Mouse (Mus musculus): ENCODE measurements around the gene Glyat. TPM values are rescaled to one million over a fixed set of nuclear protein-coding genes. Genes with fewer than 3 reads are reported as not detected.

The Glyat gene
- total and polyA plus RNA-seq, 3 experiments: not detected

- TF ChIP-seq MAZ (IDR thresholded peaks at IDR 0.05; ENCODE audit: low read depth, low read length) (no peak), UBTF (IDR thresholded peaks at IDR 0.05; ENCODE audit: low read depth, low read length) (0 out of 2 replicates have a peak, but pooled peaks have one; percentile 42)
Measured at GRCm38 (mm10) chr19:12595530-12596289, 37.4 kb upstream of the Glyat start (continued).

GRCm38 (mm10) chr19:12596290-12597072 lies 36.6 kb upstream of the Glyat start:
- Histone ChIP-seq H3K4me1 (ENCODE audit: control insufficient read depth in 1 of 2, insufficient read depth in 2 of 2) (peaks cover 4 to 11% of the 10 kb centered on the region in 2 experiments), H3K27me3 (replicated peaks) (no peaks in the 10 kb centered on the region), H3K27ac (ENCODE audit: insufficient read depth, low read depth) (no peak overlapping the region), H3K4me3 (replicated peaks in 1 of 3; ENCODE audit: low read depth in 2 of 3, low read length in 2 of 3, poor library complexity in 1 of 3) (peak overlapping the region; percentile 24 to 73 (median 63)), H3K36me3 (replicated peaks in 1 of 2; ENCODE audit: control insufficient read depth in 1 of 2, insufficient read depth in 1 of 2, low read length in 1 of 2) (peaks cover 0 to 8% of the 10 kb centered on the region in 2 experiments), H3K9ac (ENCODE audit: insufficient read depth, low read depth) (peak overlapping the region; percentile 46), H3K79me2 (replicated peaks; ENCODE audit: control insufficient read depth, extremely low read depth, insufficient read depth, poor library complexity, severe bottlenecking) (no peaks in the 10 kb centered on the region), H3K9me3 (replicated peaks; ENCODE audit: low read length) (no peaks in the 10 kb centered on the region), H3K4me2 (ENCODE audit: insufficient read depth, low read depth, poor library complexity, severe bottlenecking) (peak overlapping the region; percentile 47)
- TF ChIP-seq EP300 (IDR thresholded peaks at IDR 0.05; ENCODE audit: low read length): 0 out of 2 replicates have a peak, but pooled peaks have one; percentile 3
- TF ChIP-seq NELFE (IDR thresholded peaks at IDR 0.05; ENCODE audit: low read depth, low read length): no peak
- in situ Hi-C loops (cut with MboI; ENCODE audit: low pct_ligation_motif_present, low pct_unique_long_range_greater_than_20kb, low sequenced_read_pairs) (no loop called here), dilution Hi-C loops (cut with MboI; ENCODE audit: extremely low pct_ligation_motif_present, extremely low pct_unique_long_range_greater_than_20kb, low sequenced_read_pairs) (no loop called here)
- no peak for DNase-seq (ENCODE audit: extremely low read depth)

GRCm38 (mm10) chr19:12597073-12597405 lies 36.1 kb upstream of the Glyat start:
- in situ Hi-C loops (cut with MboI; ENCODE audit: low pct_ligation_motif_present, low pct_unique_long_range_greater_than_20kb, low sequenced_read_pairs) (no loop called here), dilution Hi-C loops (cut with MboI; ENCODE audit: extremely low pct_ligation_motif_present, extremely low pct_unique_long_range_greater_than_20kb, low sequenced_read_pairs) (no loop called here)
- no peak overlapping the region for H3K27ac ChIP-seq (ENCODE audit: insufficient read depth, low read depth)
- DNase-seq (ENCODE audit: extremely low read depth): no peak
- TF ChIP-seq PAX5 (IDR thresholded peaks at IDR 0.05; ENCODE audit: low read length): no peak
- no peaks in the 10 kb centered on the region for H3K27me3 ChIP-seq (replicated peaks)
- no peaks in the 10 kb centered on the region for H3K79me2 ChIP-seq (replicated peaks; ENCODE audit: control insufficient read depth, extremely low read depth, insufficient read depth, poor library complexity, severe bottlenecking)
- no peak overlapping the region for H3K4me2 ChIP-seq (ENCODE audit: insufficient read depth, low read depth, poor library complexity, severe bottlenecking)
- H3K9me3 ChIP-seq (replicated peaks; ENCODE audit: low read length): no peaks in the 10 kb centered on the region
- no peak overlapping the region for H3K9ac ChIP-seq (ENCODE audit: insufficient read depth, low read depth)
- no peak overlapping the region for H3K4me3 ChIP-seq (replicated peaks in 1 of 3; ENCODE audit: low read depth in 2 of 3, low read length in 2 of 3, poor library complexity in 1 of 3)
- H3K4me1 ChIP-seq (ENCODE audit: control insufficient read depth in 1 of 2, insufficient read depth in 2 of 2): peaks cover 4 to 7% of the 10 kb centered on the region in 2 experiments
- H3K36me3 ChIP-seq (replicated peaks in 1 of 2; ENCODE audit: control insufficient read depth in 1 of 2, insufficient read depth in 1 of 2, low read length in 1 of 2): peaks cover 0 to 5% of the 10 kb centered on the region in 2 experiments

GRCm38 (mm10) chr19:12598674-12599073 lies 34.4 kb upstream of the Glyat start:
- dilution Hi-C loops (cut with MboI; ENCODE audit: extremely low pct_ligation_motif_present, extremely low pct_unique_long_range_greater_than_20kb, low sequenced_read_pairs) (no loop called here), in situ Hi-C loops (cut with MboI; ENCODE audit: low pct_ligation_motif_present, low pct_unique_long_range_greater_than_20kb, low sequenced_read_pairs) (no loop called here)
- peaks cover 4 to 7% of the 10 kb centered on the region in 2 experiments for H3K4me1 ChIP-seq (ENCODE audit: control insufficient read depth in 1 of 2, insufficient read depth in 2 of 2)
- no peak for DNase-seq (ENCODE audit: extremely low read depth)
- TF ChIP-seq ZMIZ1 (IDR thresholded peaks at IDR 0.05; ENCODE audit: low read depth, low read length) (no peak), ZNF384 (IDR thresholded peaks at IDR 0.05; ENCODE audit: low read depth, low read length) (no peak), MAX (IDR thresholded peaks at IDR 0.05; ENCODE audit: low read length) (no peak), ZC3H11A (IDR thresholded peaks at IDR 0.05; ENCODE audit: low read depth, low read length) (no peak), TCF12 (IDR thresholded peaks at IDR 0.05; ENCODE audit: low read depth, low read length) (no peak), RCOR1 (conservative IDR thresholded peaks at IDR 0.05; ENCODE audit: low read depth, low read length) (no peak), NELFE (IDR thresholded peaks at IDR 0.05; ENCODE audit: low read depth, low read length) (no peak), MXI1 (IDR thresholded peaks at IDR 0.05; ENCODE audit: low read depth, low read length) (no peak), USF2 (conservative IDR thresholded peaks at IDR 0.05; ENCODE audit: low read depth, low read length) (no peak), GABPA (IDR thresholded peaks at IDR 0.05; ENCODE audit: insufficient replicate concordance, low read depth, low read length) (no peak)
- no peak overlapping the region for H3K4me2 ChIP-seq (ENCODE audit: insufficient read depth, low read depth, poor library complexity, severe bottlenecking)
- no peaks in the 10 kb centered on the region for H3K79me2 ChIP-seq (replicated peaks; ENCODE audit: control insufficient read depth, extremely low read depth, insufficient read depth, poor library complexity, severe bottlenecking)
- no peaks in the 10 kb centered on the region for H3K9me3 ChIP-seq (replicated peaks; ENCODE audit: low read length)
- no peak overlapping the region for H3K4me3 ChIP-seq (replicated peaks in 1 of 3; ENCODE audit: low read depth in 2 of 3, low read length in 2 of 3, poor library complexity in 1 of 3)
- no peaks in the 10 kb centered on the region for H3K27me3 ChIP-seq (replicated peaks)
- H3K27ac ChIP-seq (ENCODE audit: insufficient read depth, low read depth): no peak overlapping the region
- H3K9ac ChIP-seq (ENCODE audit: insufficient read depth, low read depth): no peak overlapping the region
- H3K36me3 ChIP-seq (replicated peaks in 1 of 2; ENCODE audit: control insufficient read depth in 1 of 2, insufficient read depth in 1 of 2, low read length in 1 of 2): no peaks in the 10 kb centered on the region

All from CH12.LX (cell line).